Mouse (Mus musculus) layer of hippocampus, adult 9-11 months (tissue): Measurements from ENCODE around the gene Tmod3.
"Not testable (repeated sequence)": the region's sequence is repeated elsewhere in the genome, so short reads cannot be mapped to it uniquely, and the experiment has no call there.

Experiments
- DNase-seq: peaks from one replicate; pipeline ENCODE4 v3.0.0; 2022

Tmod3 gene

GRCm38 (mm10) chr9:75551342-75551741 is 8.1 kb downstream of the Tmod3 start:
- no peak for DNase-seq

- no peak for DNase-seq
Observed at GRCm38 (mm10) chr9:75549010-75549409, 10.4 kb downstream of the Tmod3 start.

DNA sequence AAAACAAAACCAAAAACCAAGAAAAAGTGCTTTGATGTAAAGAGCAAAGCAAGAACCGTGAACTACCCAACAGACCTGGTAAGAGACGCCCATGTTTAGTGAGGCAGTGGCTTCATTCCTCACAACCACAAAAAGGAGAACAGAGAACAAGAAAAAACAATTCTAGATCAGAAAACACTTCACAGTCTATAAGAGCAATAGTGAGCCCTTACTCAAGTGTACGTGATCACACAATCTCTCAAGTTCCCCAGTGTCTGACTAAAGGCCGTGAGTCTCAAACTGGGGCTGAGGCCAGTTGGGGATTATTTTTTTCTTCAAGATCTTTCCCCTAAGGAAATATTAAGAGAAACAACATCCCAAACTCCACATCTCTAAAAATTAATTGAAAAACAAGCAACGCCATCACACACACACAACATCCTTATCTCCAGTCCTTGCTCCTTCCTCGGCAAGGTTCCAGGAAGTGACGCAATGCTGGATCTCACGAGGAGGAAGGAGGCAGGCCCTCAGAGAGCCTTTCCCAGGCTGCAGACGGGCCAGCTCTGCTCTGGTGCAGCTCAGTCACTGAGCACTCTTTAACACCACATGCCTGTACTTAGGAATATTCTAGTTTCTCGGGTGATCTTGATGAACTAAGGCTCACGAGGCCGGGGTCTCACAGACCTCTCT is 12.4 kb downstream of the Tmod3 start:
- DNase-seq, result peak; percentile 38

- no peak for DNase-seq
Observed at GRCm38 (mm10) chr9:75545514-75545913, 13.9 kb downstream of the Tmod3 start.

DNA sequence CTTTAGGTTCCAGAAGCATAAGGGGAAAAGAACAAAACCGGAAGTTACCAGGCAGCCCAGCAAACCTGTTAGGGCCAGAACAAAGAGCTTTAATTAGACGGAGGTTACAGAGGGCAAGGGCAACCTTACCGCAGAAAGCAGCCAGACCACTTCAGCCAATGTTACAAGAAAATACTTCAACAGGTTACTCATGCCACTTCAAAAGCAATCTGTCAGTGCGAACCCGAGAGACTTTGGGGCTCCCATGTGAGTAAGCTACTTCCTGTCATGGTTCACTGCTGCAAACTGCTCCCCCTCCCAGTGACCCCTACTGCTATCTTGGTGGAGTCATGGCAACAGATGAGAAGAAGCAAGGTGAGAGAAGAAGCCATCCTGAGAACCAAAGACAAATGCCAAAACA is 18.0 kb downstream of the Tmod3 start:
- no peak for DNase-seq

GRCm38 (mm10) chr9:75536422-75536821 is 23.0 kb downstream of the Tmod3 start:
- no peak for DNase-seq

GRCm38 (mm10) chr9:75534431-75534962 is 25.0 kb downstream of the Tmod3 start:
- no peak for DNase-seq

GRCm38 (mm10) chr9:75532989-75533388 is 26.5 kb downstream of the Tmod3 start:
- not testable (repeated sequence) for DNase-seq

DNA sequence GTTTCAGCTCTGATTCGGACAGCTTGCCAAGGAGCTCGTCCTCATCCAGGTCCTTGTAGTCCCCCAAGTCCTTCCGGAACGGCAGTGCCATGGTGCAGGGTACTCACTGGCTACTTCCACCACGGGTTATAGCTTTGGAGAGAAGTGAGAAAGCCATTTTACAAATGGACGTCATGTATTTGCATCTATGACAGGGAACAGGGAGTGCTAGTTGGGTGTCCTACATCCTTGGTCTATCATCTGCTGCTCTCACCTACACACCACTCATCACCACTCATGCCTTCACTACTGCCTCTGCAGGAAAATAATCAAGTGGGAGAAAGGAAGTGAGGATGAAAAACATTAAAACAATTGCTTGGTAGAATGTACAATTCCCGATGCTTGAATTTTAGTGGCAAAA is 27.0 kb downstream of the Tmod3 start:
- DNase-seq, result no peak

DNA sequence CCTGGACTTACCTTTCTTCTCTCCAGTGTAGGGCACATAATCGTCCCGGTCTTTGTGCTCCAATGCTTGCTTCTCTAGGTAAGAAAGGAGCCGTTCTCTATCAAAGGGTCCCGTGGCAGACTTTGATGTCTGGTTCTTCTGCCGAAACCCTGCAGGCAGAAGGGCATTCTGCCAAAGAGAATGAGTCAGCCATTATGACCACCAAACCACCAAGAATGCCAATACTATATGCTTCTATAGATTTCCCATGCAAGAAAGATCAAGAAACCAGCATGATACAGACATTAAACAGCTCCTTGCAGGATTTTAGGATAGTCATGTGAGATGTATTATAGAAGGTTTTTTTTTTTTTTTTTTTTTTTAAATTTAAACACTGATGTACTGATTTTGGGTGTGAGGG is 30.1 kb downstream of the Tmod3 start:
- DNase-seq, result no peak

DNA sequence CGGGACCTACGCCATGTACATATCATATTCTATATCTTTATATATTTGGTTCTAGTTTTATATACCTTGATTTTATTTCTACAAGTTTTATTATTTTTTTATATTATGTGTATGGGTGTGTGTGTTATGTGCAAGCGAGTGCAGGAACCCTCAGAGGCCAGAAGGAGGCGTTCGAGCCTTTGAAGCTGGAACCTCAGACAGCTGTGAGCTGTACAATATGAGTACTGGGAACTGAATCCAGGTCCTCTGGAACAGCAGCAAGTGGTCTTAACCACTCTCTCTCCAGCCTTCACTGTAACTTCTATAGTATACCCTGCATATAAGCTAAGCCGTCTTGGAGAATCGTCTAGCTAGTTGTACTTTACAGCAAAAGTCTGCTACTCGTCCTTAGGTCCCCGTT is 31.4 kb downstream of the Tmod3 start:
- DNase-seq, result no peak

DNA sequence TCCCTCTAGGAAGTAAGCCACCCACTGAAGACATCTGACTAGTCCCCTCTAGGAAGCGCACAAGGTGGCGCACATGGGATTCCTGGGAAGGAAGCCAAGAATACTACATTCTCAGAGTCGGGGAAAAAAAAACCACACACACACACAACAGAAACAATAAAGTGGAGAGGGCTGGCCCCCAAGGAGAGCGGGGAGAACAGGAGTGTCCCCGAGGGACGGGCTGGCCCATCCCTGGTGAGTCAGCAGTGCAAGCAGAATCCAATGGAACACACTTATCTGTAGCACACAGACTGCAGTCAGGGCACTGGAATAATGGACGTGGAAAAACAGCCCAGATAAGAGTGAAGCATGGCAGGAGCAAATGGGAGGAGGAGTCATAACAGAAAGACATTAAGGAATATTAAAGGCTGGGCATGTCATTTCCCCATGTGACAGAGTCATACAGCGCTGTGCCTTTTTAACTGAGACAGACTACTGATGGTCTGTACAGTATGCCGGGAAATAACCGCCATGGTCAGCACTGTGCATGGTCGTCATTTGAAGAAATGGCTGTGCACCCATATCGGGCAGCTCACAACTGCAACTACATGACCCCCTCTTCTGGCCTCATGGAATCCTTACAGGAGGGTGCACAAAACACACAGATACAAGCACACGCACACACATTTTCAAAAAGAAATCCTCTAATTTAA is 31.9 kb downstream of the Tmod3 start:
- DNase-seq, result no peak

GRCm38 (mm10) chr9:75523646-75524045 is 35.8 kb downstream of the Tmod3 start:
- peak; percentile 19 for DNase-seq

GRCm38 (mm10) chr9:75522217-75522616 is 37.2 kb downstream of the Tmod3 start:
- no peak for DNase-seq

GRCm38 (mm10) chr9:75521788-75522187 is 37.7 kb downstream of the Tmod3 start:
- peak; percentile 21 for DNase-seq

GRCm38 (mm10) chr9:75520940-75521339 is 38.5 kb downstream of the Tmod3 start:
- no peak for DNase-seq

DNA sequence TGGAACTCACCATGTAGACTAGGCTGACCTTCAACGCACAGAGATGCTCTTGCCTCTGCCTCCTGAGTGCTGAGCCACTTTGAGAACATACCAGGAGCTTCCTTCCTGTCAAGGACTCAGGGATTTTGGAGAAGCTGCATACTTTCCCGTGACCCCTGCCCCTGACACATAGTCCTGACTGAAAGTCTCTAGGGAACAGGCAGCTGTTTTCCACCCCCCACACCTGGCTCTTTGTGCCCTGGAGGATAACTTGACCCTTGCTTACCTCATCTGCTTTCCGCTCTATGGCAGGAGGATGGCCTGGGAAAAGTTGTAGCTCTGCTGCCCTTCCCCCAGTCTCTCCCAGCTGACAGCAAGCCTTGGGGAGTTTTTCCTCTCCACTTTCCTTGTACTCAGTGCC is 41.7 kb downstream of the Tmod3 start:
- DNase-seq, result no peak

DNA sequence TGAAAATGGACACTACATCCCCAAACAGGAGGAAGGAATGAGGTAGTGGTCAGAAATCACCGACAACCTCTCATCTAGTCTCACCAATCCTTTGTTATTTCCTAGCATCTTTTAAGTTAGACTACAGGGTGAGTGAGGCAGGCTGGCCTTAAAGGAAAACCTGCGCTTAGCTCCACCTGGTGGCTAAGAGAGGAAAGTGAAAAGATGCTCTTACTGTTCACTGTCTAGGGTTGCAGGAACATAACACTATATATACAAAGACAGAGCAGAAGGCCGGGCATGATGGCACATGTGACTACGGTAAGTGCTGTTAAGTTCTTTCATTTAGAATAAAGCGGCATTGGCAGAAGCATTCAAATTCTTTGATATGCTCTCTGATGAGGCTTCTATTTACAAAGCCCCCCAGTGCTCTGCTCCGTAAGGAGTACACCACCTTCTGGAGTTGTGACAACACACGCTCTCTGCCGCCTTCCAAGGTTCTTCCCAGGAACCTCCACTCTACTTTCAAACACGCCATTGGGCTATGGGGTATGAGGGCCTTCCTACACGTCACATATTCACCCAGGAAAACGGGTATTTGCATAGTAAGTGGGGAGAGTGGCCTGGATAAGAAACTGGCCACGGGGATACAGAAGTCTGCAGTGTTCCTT is 43.9 kb downstream of the Tmod3 start:
- DNase-seq, result peak; percentile 59

DNA sequence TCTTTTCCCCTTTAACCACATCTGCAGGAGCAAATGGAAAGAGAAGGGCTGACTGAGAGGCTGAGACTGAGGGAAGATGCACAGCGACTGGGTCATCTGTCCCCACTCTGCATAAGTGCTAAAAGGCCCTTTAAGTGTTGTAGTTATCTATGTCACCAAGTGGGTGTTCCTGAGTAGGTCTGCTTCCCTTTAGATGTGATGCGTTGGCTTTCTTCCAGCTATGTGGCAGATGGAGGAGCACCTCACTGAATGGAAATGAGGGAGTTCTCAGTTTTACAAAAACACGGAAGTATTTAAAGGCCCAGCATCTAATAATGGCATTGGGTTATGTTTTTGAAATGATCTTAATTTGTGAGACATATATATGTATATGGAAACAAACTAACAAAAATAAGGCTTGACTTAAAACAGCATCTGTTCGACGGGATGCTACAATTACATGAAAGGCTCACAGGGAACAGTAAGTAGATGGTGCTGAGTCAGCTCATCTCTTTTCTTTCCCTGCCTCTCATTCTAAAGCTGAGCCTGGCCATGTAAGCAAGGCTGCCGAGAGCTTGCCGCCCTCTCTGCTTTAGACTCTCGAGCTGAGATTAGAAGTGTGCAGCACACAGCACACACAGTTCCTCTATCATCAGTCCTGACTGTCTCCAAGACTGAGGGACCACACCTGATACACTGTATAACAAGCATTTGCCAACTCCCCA is 48.1 kb downstream of the Tmod3 start:
- no peak for DNase-seq

GRCm38 (mm10) chr9:75504311-75504710 is 55.1 kb downstream of the Tmod3 start:
- DNase-seq, result peak; percentile 55

DNA sequence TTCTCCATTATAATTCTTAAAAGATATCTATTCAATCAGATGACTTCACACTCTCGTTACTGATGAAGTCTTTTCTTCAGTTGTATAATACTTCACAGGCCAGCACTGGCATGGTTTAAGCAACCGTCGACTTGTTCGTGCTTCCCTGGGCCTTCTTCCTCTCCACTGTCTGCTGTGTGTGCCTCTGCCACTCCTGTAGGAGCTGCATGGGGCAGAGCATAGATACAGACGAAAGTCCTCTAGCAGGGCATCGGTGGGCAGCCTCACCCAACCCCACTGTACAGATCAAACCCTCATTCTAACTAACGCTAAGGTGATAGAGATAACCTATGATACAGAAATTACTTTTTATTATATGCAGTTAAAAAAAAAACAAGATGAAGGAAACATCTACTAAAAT is 60.9 kb downstream of the Tmod3 start:
- DNase-seq, result no peak

DNA sequence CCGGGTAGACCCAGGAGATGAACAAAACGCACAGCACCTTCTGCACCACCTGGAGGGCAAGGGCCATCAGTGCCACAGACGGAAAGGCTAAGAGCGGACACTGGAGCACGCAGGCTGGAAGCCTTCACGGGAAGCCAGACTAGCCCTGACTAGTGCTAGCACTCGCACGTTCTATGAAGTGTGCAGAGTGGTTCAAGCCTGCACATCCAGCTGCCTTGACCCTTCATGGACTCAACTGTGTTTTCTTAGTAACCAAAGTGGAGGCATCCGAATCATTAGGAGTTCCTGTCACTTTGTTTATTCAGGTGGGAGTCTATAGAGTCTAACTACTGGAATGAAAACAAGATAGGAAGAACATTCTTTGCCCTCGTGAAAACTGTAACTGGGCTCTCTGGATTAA is 63.5 kb downstream of the Tmod3 start:
- DNase-seq, result no peak

- peak; percentile 15 for DNase-seq
Observed at GRCm38 (mm10) chr9:75494407-75495005, 65.0 kb downstream of the Tmod3 start.
